In the genomic region with DNA sequence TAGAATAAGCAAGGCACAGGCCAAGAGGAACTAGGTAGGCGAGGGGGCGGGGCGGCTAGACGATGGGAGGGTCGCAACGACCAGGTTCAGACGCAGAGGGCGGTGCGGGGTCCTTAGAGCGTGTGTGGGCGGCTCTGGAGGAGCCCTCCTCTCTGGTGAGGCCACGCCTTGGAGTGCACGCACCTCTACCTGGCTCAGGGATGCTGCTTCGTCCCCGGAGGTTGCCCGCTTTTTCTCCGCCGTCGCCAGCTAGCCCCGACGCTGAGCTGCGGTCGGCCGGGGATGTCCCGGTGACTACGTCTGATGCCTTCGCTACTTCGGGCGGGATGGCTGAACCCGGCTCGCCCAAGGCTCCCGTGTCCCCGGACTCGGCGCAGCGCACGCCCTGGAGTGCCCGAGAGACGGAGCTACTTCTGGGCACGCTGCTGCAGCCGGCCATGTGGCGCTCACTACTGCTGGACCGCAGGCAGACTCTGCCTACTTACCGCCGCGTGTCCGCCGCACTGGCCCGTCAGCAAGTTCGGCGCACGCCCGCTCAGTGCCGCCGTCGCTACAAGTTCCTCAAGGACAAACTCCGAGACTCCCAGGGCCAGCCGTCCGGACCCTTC, we compare ENCODE assay signal across 9 mouse cellular contexts. TPM values are rescaled to one million over a fixed set of nuclear protein-coding genes. Genes with fewer than 3 reads are reported as not detected.
A peak's percentile ranks its signal among the peaks of the same experiment; 100 is the strongest.
DNase-seq lines count a peak whose midpoint lies in the region; ATAC-seq and TF ChIP-seq lines count a peak whose summit lies in the region.
"Had no signal": no experiment of that assay in that cellular context is flagged by ENCODE, and none has a peak within 500 bp of the region (broad histone marks: within the 10 kb centered on the region; RNA-seq: fewer than 3 reads in every experiment).

A gene (plus strand): TSS at position 116 of the 608 bp plus-strand sequence.

- ATAC-seq in activated CD4-positive, CD25-positive, alpha-beta regulatory T cell, adult 4 months, result peak; percentile 78
- ATAC-seq in forebrain, embryonic 16.5 days, result no peak; the same call in 1 of the 2 replicates

- peak within 1 kb of the TSS; percentile 35 for H3K4me3 ChIP-seq in forebrain, embryonic 16.5 days (replicated peaks; ENCODE audit: low read length)
- H3K4me3 ChIP-seq in kidney, adult 2 months (ENCODE audit: insufficient read depth, low read depth, low read length), result peak within 1 kb of the TSS; percentile 18; the same call in 1 of the 2 replicates

- peak within 1 kb of the TSS; percentile 22; the same call in 1 of the 2 replicates for H3K9ac ChIP-seq in forebrain, embryonic 16.5 days (replicated peaks; ENCODE audit: low read depth, low read length)

- no peaks in the 10 kb centered on the region for H3K9me3 ChIP-seq in forebrain, embryonic 16.5 days (ENCODE audit: control insufficient read depth, low read length)

- 1% methylated on average over 59 of the region's 59 CpGs for WGBS in forebrain, embryonic 16.5 days
- WGBS in kidney, adult 2 months, result 1% methylated on average over 59 of the region's 59 CpGs

- no peak for TF ChIP-seq POLR2A in kidney, adult 2 months (IDR thresholded peaks at IDR 0.05; ENCODE audit: low read depth, low read length)

- TF ChIP-seq CTCF in kidney, adult 2 months (conservative IDR thresholded peaks at IDR 0.05; ENCODE audit: insufficient read depth, insufficient read length, low read depth, low read length), result no peak

- DNase-seq in kidney, adult 18-20 months, result peak; percentile 31
- no peak for DNase-seq in kidney, adult 11 months
- DNase-seq in kidney, adult 2 months, result peak; percentile 17
- peak; percentile 22 for DNase-seq in lung, postnatal 10 days
- DNase-seq in splenic B cell, adult 2 months (ENCODE audit: low read depth, low spot score), result peak; percentile 59
- DNase-seq in layer of hippocampus, postnatal 25 days (ENCODE audit: extremely low spot score in 1 of 2, low spot score in 1 of 2), result no peak

- peaks cover 56% of the 10 kb centered on the region for H3K27me3 ChIP-seq in forebrain, embryonic 16.5 days (replicated peaks; ENCODE audit: control insufficient read depth, insufficient read depth, low read length)
- H3K27me3 ChIP-seq in kidney, adult 2 months (replicated peaks; ENCODE audit: control insufficient read depth, insufficient read depth, low read length), result peaks cover 2% of the 10 kb centered on the region; the same call in 1 of the 2 replicates
- no peaks in the 10 kb centered on the region; the same call in 1 of the 2 replicates for H3K27me3 ChIP-seq in splenic B cell, adult 2 months (ENCODE audit: control insufficient read depth, insufficient read depth, low read length, poor library complexity, severe bottlenecking)

- H3K4me1 ChIP-seq in forebrain, embryonic 16.5 days (replicated peaks; ENCODE audit: control insufficient read depth, insufficient read depth, low read length), result peaks cover 9% of the 10 kb centered on the region
- no peaks in the 10 kb centered on the region for H3K4me1 ChIP-seq in kidney, adult 2 months (ENCODE audit: control insufficient read depth, insufficient read depth, low read length)

- H3K4me2 ChIP-seq in forebrain, embryonic 16.5 days (ENCODE audit: low read length), result peak within 1 kb of the TSS; percentile 52

- H3K36me3 ChIP-seq in forebrain, embryonic 16.5 days (ENCODE audit: control insufficient read depth, insufficient read depth), result no peaks in the 10 kb centered on the region
- H3K36me3 ChIP-seq in kidney, adult 2 months (ENCODE audit: control insufficient read depth, insufficient read depth, low read length), result no peaks in the 10 kb centered on the region
- H3K36me3 ChIP-seq in splenic B cell, adult 2 months (ENCODE audit: control insufficient read depth, insufficient read depth, low read length, poor library complexity, severe bottlenecking), result no peaks in the 10 kb centered on the region

- no peak within 1 kb of the TSS for H3K27ac ChIP-seq in forebrain, embryonic 16.5 days (ENCODE audit: low read length)
- no peak within 1 kb of the TSS for H3K27ac ChIP-seq in kidney, adult 2 months (ENCODE audit: insufficient read depth, low read depth, low read length)

RNA-seq across cellular contexts. Expression of the gene that starts here (rescaled TPM):
- polyA plus RNA-seq in activated CD4-positive, CD25-positive, alpha-beta regulatory T cell, adult 4 months (2017; shearing (Covaris generic)), result 1 to 10 TPM in 1 of 2 experiments, under 1 TPM in 1; 0.90 to 2.2 TPM
- polyA plus RNA-seq in forebrain, embryonic 16.5 days (2015; fragmentation: Nextera tagmentation; extraction: Ambion mirVana), result not detected in 2 replicates
- 0.13 TPM in 1 of 2 replicates, not detected in the other for polyA plus RNA-seq in kidney, adult 2 months (2012; rRNA removed)
- total RNA-seq in layer of hippocampus, postnatal 25 days (2021), result not detected
- total RNA-seq: left cerebral cortex, postnatal 10 days had no signal

Comparison
In these comparisons a context has a peak if more than half of its experiments do, and no peak if none do; other contexts are left out.
1. DNase-seq: peak in kidney, adult 18-20 months (single experiment), lung, postnatal 10 days (single experiment) and splenic B cell, adult 2 months (single experiment); none in kidney, adult 11 months (single experiment) and layer of hippocampus, postnatal 25 days (0 of 2).
2. Peak in DNase-seq and H3K4me3 ChIP-seq in kidney, adult 2 months; RNA of the gene not detected or under 1 TPM.